Mouse (Mus musculus): ENCODE measurements around the gene Card6. TPM values are rescaled to one million over a fixed set of nuclear protein-coding genes. Genes with fewer than 3 reads are reported as not detected.

Gene Card6
- total and polyA plus RNA-seq, 3 experiments: 0.08 to 0.13 TPM; not detected in 1

- no peak for DNase-seq (ENCODE audit: low read depth, low spot score)
- no peak overlapping the region for H3K4me3 ChIP-seq (ENCODE audit: control insufficient read depth in 1 of 2, insufficient read depth in 1 of 2, low read depth in 2 of 2, low read length in 2 of 2)
- peaks cover 14% of the 10 kb centered on the region for H3K79me2 ChIP-seq (ENCODE audit: control insufficient read depth, insufficient read depth, low read length, poor library complexity)
- H3K4me1 ChIP-seq (ENCODE audit: control insufficient read depth in 1 of 2, insufficient read depth in 2 of 2, low read length in 2 of 2): peaks cover 0 to 22% of the 10 kb centered on the region in 2 experiments; a peak in 2 of 4 replicates
- no peaks in the 10 kb centered on the region for H3K27me3 ChIP-seq (ENCODE audit: control insufficient read depth in 1 of 2, insufficient read depth in 2 of 2, low read length in 2 of 2)
- no peak for TF ChIP-seq TCF12 (IDR thresholded peaks at IDR 0.05; ENCODE audit: low read depth, low read length)
- TF ChIP-seq POLR2AphosphoS2 (IDR thresholded peaks at IDR 0.05; ENCODE audit: low read length): no peak
- TF ChIP-seq JUND (IDR thresholded peaks at IDR 0.05; ENCODE audit: low read depth, low read length): no peak
- no peak for TF ChIP-seq E2F4 (IDR thresholded peaks at IDR 0.05; ENCODE audit: borderline replicate concordance, low read depth, low read length)
- TF ChIP-seq RAD21 (IDR thresholded peaks at IDR 0.05; ENCODE audit: low read depth, low read length): no peak
- TF ChIP-seq MXI1 (IDR thresholded peaks at IDR 0.05; ENCODE audit: low read depth, low read length): no peak
- no peak for TF ChIP-seq MYC (IDR thresholded peaks at IDR 0.05; ENCODE audit: low read depth, low read length)
- no peak for TF ChIP-seq ELF1 (IDR thresholded peaks at IDR 0.05; ENCODE audit: low read depth, low read length)
- no peak for TF ChIP-seq NRF1 (IDR thresholded peaks at IDR 0.05; ENCODE audit: insufficient read depth, low read depth, low read length, poor library complexity, severe bottlenecking)
- TF ChIP-seq CHD1 (IDR thresholded peaks at IDR 0.05; ENCODE audit: low read depth, low read length): no peak
- TF ChIP-seq BHLHE40 (IDR thresholded peaks at IDR 0.05; ENCODE audit: borderline replicate concordance, low read depth, low read length): no peak
- no peak for TF ChIP-seq RCOR1 (IDR thresholded peaks at IDR 0.05; ENCODE audit: low read depth, low read length)
- H3K36me3 ChIP-seq (ENCODE audit: control insufficient read depth in 1 of 2, insufficient read depth in 2 of 2, low read length in 2 of 2): peaks cover 3 to 16% of the 10 kb centered on the region in 2 experiments; a peak in 3 of 4 replicates
- H3K27ac ChIP-seq (ENCODE audit: control insufficient read depth, low read depth, low read length): no peak overlapping the region
- no peak overlapping the region for H3K9ac ChIP-seq (ENCODE audit: control insufficient read depth, low read depth, low read length, poor library complexity, severe bottlenecking)
- H3K9me3 ChIP-seq (replicated peaks; ENCODE audit: insufficient read depth, low read length): no peaks in the 10 kb centered on the region
These were observed 4.3 kb upstream of the Card6 start for GRCm38 (mm10) chr15:5112651-5113050.

- TF ChIP-seq TBP (IDR thresholded peaks at IDR 0.05; ENCODE audit: low read depth, low read length) (no peak), USF1 (IDR thresholded peaks at IDR 0.05; ENCODE audit: low read depth, low read length) (no peak), NRF1 (IDR thresholded peaks at IDR 0.05; ENCODE audit: insufficient read depth, low read depth, low read length, poor library complexity, severe bottlenecking) (no peak), EP300 (IDR thresholded peaks at IDR 0.05; ENCODE audit: low read depth in 1 of 2, low read length in 2 of 2) (peak in 1 of 2 experiments; percentile 2; a peak in 1 of 4 replicates), POLR2AphosphoS5 (IDR thresholded peaks at IDR 0.05; ENCODE audit: borderline replicate concordance, low read depth, low read length) (no peak), ZMIZ1 (IDR thresholded peaks at IDR 0.05; ENCODE audit: low read depth, low read length) (no peak), TCF12 (IDR thresholded peaks at IDR 0.05; ENCODE audit: low read depth, low read length) (no peak)
- no peak overlapping the region for H3K4me3 ChIP-seq (ENCODE audit: control insufficient read depth in 1 of 2, insufficient read depth in 1 of 2, low read depth in 2 of 2, low read length in 2 of 2)
- DNase-seq (ENCODE audit: low read depth, low spot score): no peak
- peaks cover 0 to 4% of the 10 kb centered on the region in 2 experiments; a peak in 2 of 4 replicates for H3K36me3 ChIP-seq (ENCODE audit: control insufficient read depth in 1 of 2, insufficient read depth in 2 of 2, low read length in 2 of 2)
- H3K9me3 ChIP-seq (replicated peaks; ENCODE audit: insufficient read depth, low read length): no peaks in the 10 kb centered on the region
- no peak overlapping the region for H3K27ac ChIP-seq (ENCODE audit: control insufficient read depth, low read depth, low read length)
- H3K27me3 ChIP-seq (ENCODE audit: control insufficient read depth in 1 of 2, insufficient read depth in 2 of 2, low read length in 2 of 2): no peaks in the 10 kb centered on the region
- H3K4me1 ChIP-seq (ENCODE audit: control insufficient read depth in 1 of 2, insufficient read depth in 2 of 2, low read length in 2 of 2): peaks cover 0 to 11% of the 10 kb centered on the region in 2 experiments; a peak in 2 of 4 replicates
- no peak overlapping the region for H3K9ac ChIP-seq (ENCODE audit: control insufficient read depth, low read depth, low read length, poor library complexity, severe bottlenecking)
- no peaks in the 10 kb centered on the region for H3K79me2 ChIP-seq (ENCODE audit: control insufficient read depth, insufficient read depth, low read length, poor library complexity)
These were observed 309 bp upstream of the Card6 start for GRCm38 (mm10) chr15:5108655-5109040.

Data from MEL (cell line).